Mouse (Mus musculus) liver, adult 2 months (tissue): ENCODE measurements around the gene Plekhg5.

Experiments
- CTCF ChIP-seq: fragments of 200-500 bp; IDR thresholded peaks from 2 replicates; pipeline ENCODE4 v1.5.1; 2011; ENCODE audit warnings: low read depth, low read length, control low read depth
- POLR2A ChIP-seq: fragments of 200-500 bp; IDR thresholded peaks from 2 replicates; pipeline ENCODE4 v1.6.1; 2011; ENCODE audit warnings: low read length, control low read depth; ENCODE audit not compliant: insufficient read depth; ENCODE audit errors: extremely low read depth

- TF ChIP-seq CTCF = no peak
- no peak for TF ChIP-seq POLR2A
These were observed 3.1 kb upstream of the Plekhg5 start for GRCm38 (mm10) chr4:152069245-152069644.
